Mouse (Mus musculus): ENCODE data around the gene Krt33a. TPM values are rescaled to one million over a fixed set of nuclear protein-coding genes. Genes with fewer than 3 reads are reported as not detected.

Gene Krt33a
- 0.18 and 0.58 TPM in 2 replicates for polyA plus RNA-seq (2015; fragmentation: Nextera tagmentation; extraction: Ambion mirVana)

GRCm38 (mm10) chr11:100016112-100016511 is at the start of gene Krt33a:
Krt33a (minus strand) TSS chr11:100016212.
- Histone ChIP-seq H3K27ac (no peak within 1 kb of the TSS), H3K4me2 (no peak within 1 kb of the TSS), H3K27me3 (no peaks in the 10 kb centered on the region), H3K4me1 (no peaks in the 10 kb centered on the region), H3K9me3 (no peaks in the 10 kb centered on the region), H3K4me3 (no peak within 1 kb of the TSS), H3K36me3 (no peaks in the 10 kb centered on the region), H3K9ac (no peak within 1 kb of the TSS)
- no peak for ATAC-seq (ENCODE audit: insufficient number of reproducible peaks, low FRiP score, low TSS enrichment, low read depth)
- WGBS, result 69% methylated on average over 4 of the region's 4 CpGs

- WGBS, result 67% methylated on average over 8 of the region's 8 CpGs
- no peaks in the 10 kb centered on the region for H3K36me3 ChIP-seq
- H3K4me3 ChIP-seq, result no peak overlapping the region
- ATAC-seq (ENCODE audit: insufficient number of reproducible peaks, low FRiP score, low TSS enrichment, low read depth), result no peak
- H3K9me3 ChIP-seq, result no peaks in the 10 kb centered on the region
- H3K27me3 ChIP-seq, result no peaks in the 10 kb centered on the region
- H3K4me2 ChIP-seq, result no peak overlapping the region
- 0 out of 2 replicates have a peak, but pooled peaks cover 2% of the 10 kb centered on the region for H3K4me1 ChIP-seq
- no peak overlapping the region for H3K9ac ChIP-seq
- no peak overlapping the region for H3K27ac ChIP-seq
Observed at GRCm38 (mm10) chr11:100058875-100059274, 42.9 kb upstream of the Krt33a start.

DNA sequence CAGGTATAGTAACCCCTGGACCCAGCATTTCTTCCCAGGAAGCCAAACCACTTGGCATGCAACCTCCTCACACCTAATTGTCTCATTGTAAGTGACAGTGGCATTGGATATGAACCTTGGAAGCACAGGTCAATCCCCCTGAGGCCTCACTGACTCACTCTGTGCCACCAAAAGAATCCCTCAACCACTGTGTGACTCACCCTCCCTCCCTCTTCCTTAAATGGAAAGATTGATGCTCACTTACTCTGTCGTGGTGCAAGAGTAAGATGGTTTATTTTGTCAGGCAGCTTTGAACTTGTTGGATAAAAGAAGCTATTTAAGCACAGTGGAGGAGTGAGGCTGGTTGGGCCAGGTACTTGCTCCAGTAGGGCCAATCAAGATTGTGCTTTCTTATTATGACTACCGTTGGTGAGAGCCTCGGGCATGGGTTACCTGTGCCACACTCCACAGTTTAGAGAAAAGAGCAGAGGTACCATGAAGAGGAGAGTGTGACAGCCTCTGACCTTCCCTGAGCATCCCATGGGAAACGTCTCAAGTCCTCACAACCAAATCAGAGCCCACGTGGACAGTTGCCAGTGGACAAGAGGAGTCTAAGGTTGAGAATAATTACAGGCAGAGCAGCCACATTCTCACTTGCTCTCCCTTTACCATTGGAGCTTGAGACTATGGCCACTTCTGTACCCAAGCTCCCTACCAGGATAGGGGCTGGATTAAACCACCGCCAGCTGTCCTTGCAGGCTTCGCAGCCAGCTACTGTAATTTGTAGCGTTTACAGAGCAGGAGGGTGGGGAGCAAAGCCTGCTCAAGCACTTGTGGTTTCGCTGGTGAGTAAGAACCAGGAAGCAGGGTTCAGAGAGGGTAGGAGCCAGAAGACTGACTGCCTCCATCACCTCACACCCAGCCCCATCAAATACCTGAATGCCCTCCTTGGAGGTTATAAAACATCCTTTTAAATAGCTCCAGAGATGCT is 40.0 kb upstream of the Krt33a start:
- H3K4me2 ChIP-seq, result no peak overlapping the region
- H3K4me1 ChIP-seq, result 0 out of 2 replicates have a peak, but pooled peaks cover 2% of the 10 kb centered on the region
- ATAC-seq (ENCODE audit: insufficient number of reproducible peaks, low FRiP score, low TSS enrichment, low read depth), result no peak
- no peak overlapping the region for H3K27ac ChIP-seq
- WGBS, result 63% methylated on average over 9 of the region's 9 CpGs
- H3K36me3 ChIP-seq, result no peaks in the 10 kb centered on the region
- H3K9ac ChIP-seq, result no peak overlapping the region
- no peaks in the 10 kb centered on the region for H3K27me3 ChIP-seq
- no peaks in the 10 kb centered on the region for H3K9me3 ChIP-seq
- no peak overlapping the region for H3K4me3 ChIP-seq

DNA sequence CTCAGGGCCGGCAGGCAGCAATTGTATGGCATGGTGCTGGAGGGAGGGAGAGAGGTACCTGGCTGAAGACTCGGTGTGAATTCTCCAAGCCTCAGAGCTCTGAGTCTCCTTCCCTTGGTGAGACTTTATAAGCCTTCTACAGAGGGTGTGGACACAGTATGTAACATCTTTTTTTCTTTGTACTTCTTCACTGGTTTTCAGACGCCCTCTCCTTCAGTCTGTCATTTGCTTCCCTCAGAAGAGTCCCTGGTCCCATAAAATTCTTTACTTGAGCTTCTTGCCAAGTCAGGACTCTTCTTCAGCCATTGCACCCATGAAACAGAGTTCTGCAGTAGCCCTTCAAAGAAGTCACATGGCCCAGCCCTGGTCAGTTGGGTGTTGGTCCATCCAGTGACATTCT is 34.4 kb upstream of the Krt33a start, which contains the start of gene Krt31:
Krt31 (minus strand) TSS at position 101 of the 400 bp plus-strand sequence.
- WGBS, result 77% methylated on average over 3 of the region's 3 CpGs
- Histone ChIP-seq H3K36me3 (no peaks in the 10 kb centered on the region), H3K4me1 (no peaks in the 10 kb centered on the region), H3K9ac (no peak within 1 kb of the TSS), H3K4me2 (no peak within 1 kb of the TSS), H3K9me3 (no peaks in the 10 kb centered on the region), H3K27ac (no peak within 1 kb of the TSS), H3K4me3 (no peak within 1 kb of the TSS), H3K27me3 (no peaks in the 10 kb centered on the region)
- no peak for ATAC-seq (ENCODE audit: insufficient number of reproducible peaks, low FRiP score, low TSS enrichment, low read depth)

DNA sequence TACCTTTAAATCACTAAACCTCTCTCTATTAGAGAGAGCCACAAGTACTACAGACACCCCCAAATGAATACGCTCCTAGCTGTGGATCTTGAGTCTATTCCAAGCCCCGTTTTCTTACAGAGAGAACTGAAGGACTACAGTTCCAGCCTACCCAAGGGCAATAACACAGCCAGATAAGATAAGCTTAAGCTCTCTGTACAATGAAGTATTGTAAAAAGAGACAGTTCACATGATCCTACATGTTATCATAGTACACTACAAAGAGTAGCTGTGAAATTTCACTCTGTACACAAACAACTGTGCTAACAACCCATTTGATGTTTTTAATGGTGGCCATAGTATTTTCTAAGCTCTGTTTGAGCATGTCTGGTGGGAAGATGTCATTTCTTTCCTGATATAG is 31.2 kb upstream of the Krt33a start:
- 69% methylated on average over 2 of the region's 2 CpGs for WGBS
- ATAC-seq (ENCODE audit: insufficient number of reproducible peaks, low FRiP score, low TSS enrichment, low read depth), result no peak
- Histone ChIP-seq H3K27ac (no peak overlapping the region), H3K27me3 (no peaks in the 10 kb centered on the region), H3K9ac (no peak overlapping the region), H3K4me2 (no peak overlapping the region), H3K9me3 (no peaks in the 10 kb centered on the region), H3K36me3 (no peaks in the 10 kb centered on the region), H3K4me1 (no peaks in the 10 kb centered on the region), H3K4me3 (no peak overlapping the region)

- Histone ChIP-seq H3K9me3 (no peaks in the 10 kb centered on the region), H3K9ac (no peak overlapping the region), H3K36me3 (no peaks in the 10 kb centered on the region), H3K4me1 (no peaks in the 10 kb centered on the region), H3K27me3 (no peaks in the 10 kb centered on the region), H3K27ac (no peak overlapping the region), H3K4me2 (no peak overlapping the region), H3K4me3 (no peak overlapping the region)
- 67% methylated on average over 6 of the region's 6 CpGs for WGBS
- ATAC-seq (ENCODE audit: insufficient number of reproducible peaks, low FRiP score, low TSS enrichment, low read depth), result no peak
Observed at GRCm38 (mm10) chr11:100046303-100046866, 30.4 kb upstream of the Krt33a start.

GRCm38 (mm10) chr11:100041454-100041853 is 25.4 kb upstream of the Krt33a start, which contains the start of gene Krt34:
Krt34 (minus strand) TSS chr11:100041554.
- H3K9me3 ChIP-seq, result no peaks in the 10 kb centered on the region
- no peak within 1 kb of the TSS for H3K27ac ChIP-seq
- H3K27me3 ChIP-seq, result no peaks in the 10 kb centered on the region
- WGBS, result 81% methylated on average over 6 of the region's 6 CpGs
- H3K36me3 ChIP-seq, result no peaks in the 10 kb centered on the region
- no peak for ATAC-seq (ENCODE audit: insufficient number of reproducible peaks, low FRiP score, low TSS enrichment, low read depth)
- H3K4me1 ChIP-seq, result no peaks in the 10 kb centered on the region
- H3K9ac ChIP-seq, result no peak within 1 kb of the TSS
- no peak within 1 kb of the TSS for H3K4me2 ChIP-seq
- no peak within 1 kb of the TSS for H3K4me3 ChIP-seq

DNA sequence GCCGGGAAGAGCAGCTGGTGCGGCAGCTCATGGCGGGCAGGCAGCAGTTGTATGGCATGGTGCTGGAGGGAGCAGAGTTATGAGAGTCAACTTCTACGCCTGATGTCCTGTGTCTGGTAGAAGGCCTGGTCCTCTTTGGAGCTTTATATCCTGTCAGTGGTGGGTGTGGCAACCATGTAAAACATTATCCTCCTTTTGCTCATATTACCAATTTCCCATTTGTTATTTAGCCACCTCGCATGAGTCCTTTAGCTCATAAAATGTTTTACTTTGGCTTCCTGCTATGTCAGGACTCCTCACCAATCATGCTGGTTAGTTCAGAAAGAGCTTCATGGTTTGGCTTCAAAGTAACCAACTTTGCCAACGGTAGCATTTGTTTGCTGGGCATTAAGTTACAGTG is 13.8 kb upstream of the Krt33a start, which contains the start of gene Krt33b:
Krt33b (minus strand) TSS at position 101 of the 400 bp plus-strand sequence.
- H3K27me3 ChIP-seq, result no peaks in the 10 kb centered on the region

GRCm38 (mm10) chr11:100021438-100021837 is 5.4 kb upstream of the Krt33a start:
- 73% methylated on average over 5 of the region's 5 CpGs for WGBS

More for the DNA sequence above, 13.8 kb upstream of the Krt33a start, which contains the start of gene Krt33b:
- Histone ChIP-seq H3K36me3 (no peaks in the 10 kb centered on the region), H3K9me3 (no peaks in the 10 kb centered on the region), H3K4me1 (no peaks in the 10 kb centered on the region), H3K4me3 (no peak within 1 kb of the TSS), H3K4me2 (no peak within 1 kb of the TSS), H3K9ac (no peak within 1 kb of the TSS), H3K27ac (no peak within 1 kb of the TSS)
- 81% methylated on average over 6 of the region's 6 CpGs for WGBS
- ATAC-seq (ENCODE audit: insufficient number of reproducible peaks, low FRiP score, low TSS enrichment, low read depth), result no peak

DNA sequence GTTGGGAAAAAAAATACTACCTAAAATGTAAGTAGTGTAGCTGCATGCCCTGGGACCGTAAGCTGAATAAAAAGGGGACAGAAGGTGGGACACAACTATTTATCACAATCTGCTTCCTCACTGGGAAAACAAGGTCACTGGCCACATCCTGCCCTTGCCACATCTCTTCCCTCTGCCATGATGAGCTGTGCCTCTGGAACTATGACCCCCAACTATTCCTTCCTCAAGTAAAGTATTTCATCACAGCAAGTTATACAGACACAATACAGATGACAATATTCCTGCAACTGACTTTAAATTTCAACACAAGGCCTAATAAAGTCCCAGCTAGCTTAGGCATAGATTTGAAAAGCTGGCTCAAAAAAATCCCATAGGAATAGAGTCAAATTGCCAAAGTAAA is 3.5 kb upstream of the Krt33a start:
- ATAC-seq (ENCODE audit: insufficient number of reproducible peaks, low FRiP score, low TSS enrichment, low read depth), result no peak
- H3K36me3 ChIP-seq, result no peaks in the 10 kb centered on the region
- H3K9me3 ChIP-seq, result no peaks in the 10 kb centered on the region
- H3K9ac ChIP-seq, result no peak overlapping the region
- no peak overlapping the region for H3K27ac ChIP-seq
- 64% methylated on average over 1 of the region's 1 CpGs for WGBS
- no peaks in the 10 kb centered on the region for H3K4me1 ChIP-seq
- no peak overlapping the region for H3K4me3 ChIP-seq
- no peaks in the 10 kb centered on the region for H3K27me3 ChIP-seq
- H3K4me2 ChIP-seq, result no peak overlapping the region

More at GRCm38 (mm10) chr11:100021438-100021837, 5.4 kb upstream of the Krt33a start:
- no peak for ATAC-seq (ENCODE audit: insufficient number of reproducible peaks, low FRiP score, low TSS enrichment, low read depth)
- Histone ChIP-seq H3K4me1 (no peaks in the 10 kb centered on the region), H3K27ac (no peak overlapping the region), H3K4me3 (no peak overlapping the region), H3K9ac (no peak overlapping the region), H3K36me3 (no peaks in the 10 kb centered on the region), H3K27me3 (no peaks in the 10 kb centered on the region), H3K9me3 (no peaks in the 10 kb centered on the region), H3K4me2 (no peak overlapping the region)

DNA sequence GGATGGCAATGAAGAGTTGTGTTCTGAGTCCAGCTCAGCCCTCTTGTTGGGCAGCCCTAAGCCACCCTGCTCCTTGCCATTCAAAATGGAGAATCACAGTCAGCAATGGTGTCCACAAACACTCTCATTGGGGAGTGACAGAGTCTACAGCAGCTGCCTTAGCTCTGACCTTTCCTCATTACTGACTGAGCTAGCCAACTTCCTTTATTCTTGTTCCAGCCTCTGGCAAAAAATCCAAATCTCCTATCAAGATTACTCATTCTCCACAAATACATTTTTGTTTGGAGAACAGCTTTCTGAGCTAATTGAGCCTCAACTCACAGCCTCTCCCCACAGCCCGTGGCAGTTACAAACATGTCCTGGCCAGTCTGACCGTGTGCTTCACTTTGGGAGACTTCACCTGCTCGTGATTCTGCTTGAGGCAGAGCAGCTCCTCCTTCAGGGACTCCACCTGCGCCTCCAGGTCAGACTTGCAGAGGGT is 2.3 kb downstream of the Krt33a start:
- Histone ChIP-seq H3K9me3 (no peaks in the 10 kb centered on the region), H3K27ac (no peak overlapping the region), H3K9ac (no peak overlapping the region), H3K36me3 (no peaks in the 10 kb centered on the region), H3K27me3 (no peaks in the 10 kb centered on the region), H3K4me2 (no peak overlapping the region), H3K4me1 (no peaks in the 10 kb centered on the region), H3K4me3 (no peak overlapping the region)
- no peak for ATAC-seq (ENCODE audit: insufficient number of reproducible peaks, low FRiP score, low TSS enrichment, low read depth)
- WGBS, result 64% methylated on average over 4 of the region's 4 CpGs

DNA sequence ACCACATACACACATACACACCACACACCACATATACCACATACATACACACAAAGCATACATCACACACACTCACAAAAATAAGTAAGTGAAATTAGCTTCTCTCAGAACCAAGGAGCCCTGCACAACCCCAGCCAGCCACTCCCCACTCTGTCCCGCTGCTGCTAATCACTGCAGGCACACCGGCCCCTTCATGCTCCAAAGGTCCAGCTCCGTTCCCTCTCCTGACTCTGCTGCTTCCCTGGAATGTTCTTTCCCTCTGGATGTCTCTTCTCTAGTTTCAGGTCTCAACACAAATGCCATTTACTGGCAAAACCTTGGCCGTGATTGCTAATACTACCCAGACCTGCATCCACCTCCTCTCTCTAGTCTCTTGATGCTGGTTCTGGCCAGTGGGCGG is 5.3 kb downstream of the Krt33a start:
- Histone ChIP-seq H3K36me3 (no peaks in the 10 kb centered on the region), H3K9ac (no peak overlapping the region)
- 82% methylated on average over 5 of the region's 5 CpGs for WGBS

More for the DNA sequence above, 5.3 kb downstream of the Krt33a start:
- no peak overlapping the region for H3K4me3 ChIP-seq
- H3K27me3 ChIP-seq, result no peaks in the 10 kb centered on the region
- ATAC-seq (ENCODE audit: insufficient number of reproducible peaks, low FRiP score, low TSS enrichment, low read depth), result no peak
- no peaks in the 10 kb centered on the region for H3K4me1 ChIP-seq
- no peak overlapping the region for H3K27ac ChIP-seq
- H3K9me3 ChIP-seq, result no peaks in the 10 kb centered on the region
- no peak overlapping the region for H3K4me2 ChIP-seq

All from limb, embryonic 15.5 days (tissue).